Mouse (Mus musculus) 416B (cell line): ENCODE measurements around the gene Slamf7.

Experiments
- DNase-seq: peaks from one replicate; pipeline ENCODE4 v3.0.0; 2011; ENCODE audit warnings: low read depth

Gene Slamf7

DNA sequence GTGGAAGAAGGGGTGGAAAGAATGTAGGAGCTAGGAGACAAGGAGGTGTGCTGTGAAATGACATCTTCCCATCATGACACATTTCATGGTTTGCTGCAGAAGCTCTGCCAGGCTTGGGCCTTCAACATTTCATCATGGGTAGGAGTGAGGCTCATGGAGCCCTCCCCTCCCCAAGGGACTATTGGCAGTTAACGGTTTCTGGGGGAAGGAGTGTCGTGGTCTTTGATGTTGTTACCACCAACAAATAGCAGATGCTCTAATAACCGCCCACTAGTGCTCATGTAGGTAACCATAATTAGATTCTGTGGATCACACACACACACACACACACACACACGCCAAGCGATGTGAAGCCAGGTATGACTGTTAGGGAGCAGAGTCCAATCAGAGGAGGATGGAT, at the start of gene Slamf7:
Gene Slamf7, minus strand, starts transcription at position 302 of the 400 bp plus-strand sequence.
- DNase-seq: no peak

DNA sequence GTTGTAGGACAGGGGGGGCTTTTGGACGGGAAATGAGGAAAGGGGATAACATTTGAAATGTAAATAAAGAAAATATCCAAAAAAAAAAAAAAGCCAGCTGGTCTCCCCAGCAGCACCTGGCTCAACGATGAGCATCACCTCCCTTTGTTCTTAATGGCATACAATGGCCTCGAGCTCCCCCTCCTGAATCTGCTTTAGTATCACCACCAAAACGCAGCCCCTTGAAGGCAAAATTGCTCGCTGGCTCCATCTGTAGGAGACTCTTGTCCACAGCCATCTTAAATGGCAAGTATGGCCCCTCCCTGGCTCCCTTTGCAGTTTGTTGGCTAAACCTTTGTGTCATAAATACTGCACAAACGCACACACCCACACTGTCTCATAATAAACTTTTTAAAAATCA, 46.1 kb upstream of the Slamf7 start:
- peak; percentile 92 for DNase-seq

DNA sequence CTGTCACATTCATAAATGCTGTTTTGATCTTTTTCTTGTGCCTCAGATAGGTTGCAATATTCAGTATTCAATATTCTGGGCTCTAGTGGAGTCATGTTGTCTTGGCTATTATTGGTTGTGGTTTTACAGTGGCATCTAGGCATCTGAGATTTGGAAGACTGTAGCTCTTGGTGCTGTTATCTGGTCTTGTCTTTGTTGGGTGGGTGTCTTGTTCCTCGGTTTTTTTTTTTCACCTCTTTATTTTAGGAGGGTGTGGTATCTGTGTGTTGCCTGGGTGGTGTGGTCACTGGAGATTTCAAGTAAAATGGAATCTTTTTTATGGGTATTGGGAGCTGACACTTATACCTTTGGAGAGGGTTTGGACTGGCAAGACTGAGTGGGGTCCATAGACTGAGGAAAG, 41.1 kb upstream of the Slamf7 start:
- no peak for DNase-seq

DNA sequence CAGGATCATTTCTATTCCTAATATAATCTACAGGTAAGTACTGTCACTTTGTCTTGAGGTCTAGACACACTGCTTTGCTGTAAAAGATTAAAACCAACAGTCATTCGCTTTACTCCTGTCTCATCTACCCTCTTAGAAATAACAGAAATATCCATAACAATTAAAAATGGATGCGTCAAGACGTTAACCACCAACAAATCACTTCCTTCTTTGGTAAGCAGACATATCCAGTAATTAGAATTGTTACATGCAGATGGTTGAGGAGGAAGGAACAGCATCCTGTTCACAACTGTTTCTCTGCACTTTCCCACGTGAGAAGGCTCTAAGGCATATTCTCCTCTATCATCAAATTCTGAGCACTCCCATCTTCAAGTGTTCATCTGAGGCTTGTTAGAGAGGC, 34.5 kb upstream of the Slamf7 start:
- DNase-seq: peak; percentile 64

DNA sequence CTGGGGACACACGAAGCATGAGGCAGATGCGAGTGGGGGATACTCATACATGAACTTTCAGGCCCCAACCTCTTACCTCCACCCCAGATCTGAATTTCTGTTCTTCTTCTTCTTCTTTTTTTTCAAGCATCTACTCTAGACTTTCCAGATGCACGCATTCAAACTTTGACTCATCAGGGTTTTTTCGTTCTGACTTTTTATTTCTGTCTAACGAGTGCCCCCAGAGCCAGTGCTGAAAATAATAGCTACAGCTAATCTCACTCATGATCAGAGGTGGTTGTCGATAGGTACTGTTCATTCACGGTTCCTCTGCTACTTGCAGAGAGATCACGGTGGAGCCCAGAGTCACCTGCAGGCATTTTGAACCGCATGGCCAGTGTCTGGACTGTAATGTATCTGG, 32.1 kb upstream of the Slamf7 start:
- no peak for DNase-seq

DNA sequence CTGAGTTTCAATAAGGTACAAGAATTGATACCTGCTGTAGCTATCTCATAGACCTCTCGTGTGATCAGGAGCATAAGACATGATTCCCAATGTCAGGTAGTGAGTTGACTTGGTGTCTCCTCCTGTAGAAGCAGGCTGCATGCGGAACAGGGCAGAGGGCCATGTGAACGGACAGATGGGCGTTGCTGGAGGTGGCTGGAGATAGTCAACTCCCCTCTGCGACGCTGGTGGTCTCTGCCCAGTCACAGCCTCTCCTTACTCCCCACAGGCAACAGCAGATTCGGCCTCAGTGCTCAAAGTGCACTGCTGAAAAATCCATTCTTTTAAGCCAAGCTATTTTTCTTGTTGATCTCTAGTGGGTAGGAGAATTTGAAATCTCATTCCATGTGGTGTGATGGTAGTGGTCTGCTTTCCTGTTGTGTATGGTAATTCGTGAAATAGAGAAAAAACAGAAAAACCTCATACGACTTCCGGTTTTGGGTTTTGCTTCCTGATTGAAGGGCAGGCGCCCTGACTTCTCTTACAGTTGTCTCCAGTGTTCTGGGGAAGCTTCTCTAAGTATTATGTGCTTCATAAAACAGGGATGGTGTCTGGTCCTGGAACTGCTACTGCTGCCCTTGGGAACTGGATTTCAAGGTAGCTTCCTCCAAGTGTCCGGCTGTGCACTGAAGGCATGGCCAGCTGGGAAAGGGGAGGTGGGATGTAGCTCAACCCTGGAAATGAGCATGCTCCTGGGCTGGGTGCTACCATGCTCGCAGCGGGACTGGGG, 28.9 kb upstream of the Slamf7 start, which contains the start of gene Cd48:
Gene Cd48, plus strand, starts transcription at position 479 of the 769 bp plus-strand sequence.
- DNase-seq: peak; percentile 41

DNA sequence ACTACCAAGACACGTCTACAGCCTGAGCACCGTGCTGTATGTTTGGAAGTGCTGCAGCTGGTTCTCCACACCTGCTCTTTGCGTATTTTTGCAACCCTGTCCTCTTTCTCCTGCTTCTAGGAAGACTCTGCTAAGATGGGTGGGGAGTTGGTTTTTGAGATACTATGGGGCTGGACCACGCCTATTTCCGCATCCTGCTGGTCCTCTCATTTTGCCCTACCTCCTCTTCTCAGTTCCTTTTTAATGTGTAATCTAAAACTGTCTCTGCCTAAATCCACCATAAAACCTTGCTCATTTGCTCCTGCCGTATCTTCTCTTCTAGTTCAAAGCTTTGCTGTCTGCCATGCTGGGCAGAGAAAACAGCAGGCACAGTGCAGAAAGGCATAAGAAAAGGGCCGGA, 28.2 kb upstream of the Slamf7 start:
- DNase-seq: no peak

DNA sequence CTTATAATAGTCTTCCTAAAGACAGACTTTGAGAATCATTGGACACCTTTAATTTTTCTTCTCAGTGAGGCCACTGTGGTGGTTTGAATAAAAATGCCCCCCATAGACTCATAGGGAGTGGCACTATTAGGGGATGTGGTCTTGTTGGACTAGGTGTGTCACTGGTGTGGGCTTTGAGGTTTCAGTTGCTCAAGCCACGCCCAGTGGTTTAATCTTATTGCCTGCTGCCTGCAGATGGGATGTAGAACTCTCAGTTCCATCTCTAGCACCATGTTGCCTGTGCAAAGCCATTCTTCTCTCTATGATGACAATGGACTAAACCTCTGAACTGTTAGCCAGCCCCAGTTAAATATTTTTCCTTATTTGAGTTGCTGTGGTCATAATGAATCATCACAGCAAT, 24.9 kb upstream of the Slamf7 start:
- DNase-seq: peak; percentile 84

DNA sequence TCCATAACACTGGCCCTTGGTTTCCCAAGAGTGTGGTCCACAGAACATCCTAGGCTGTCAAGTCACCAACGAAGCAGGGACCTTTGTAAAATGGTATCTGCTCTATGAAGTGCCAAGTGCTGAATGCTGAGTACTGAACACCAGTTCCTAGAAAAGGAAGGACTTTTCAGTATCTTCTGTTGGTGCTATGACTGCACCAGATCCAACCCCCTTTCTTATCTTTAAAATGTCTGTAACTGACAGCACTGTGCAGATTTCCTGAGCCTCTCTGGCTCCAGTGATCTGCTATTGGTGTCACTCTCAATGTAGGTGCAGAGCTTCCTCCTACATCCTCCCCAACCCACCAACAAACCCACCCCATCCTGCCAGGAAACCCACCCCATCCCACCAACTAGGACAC, 21.6 kb upstream of the Slamf7 start:
- DNase-seq: peak; percentile 91

DNA sequence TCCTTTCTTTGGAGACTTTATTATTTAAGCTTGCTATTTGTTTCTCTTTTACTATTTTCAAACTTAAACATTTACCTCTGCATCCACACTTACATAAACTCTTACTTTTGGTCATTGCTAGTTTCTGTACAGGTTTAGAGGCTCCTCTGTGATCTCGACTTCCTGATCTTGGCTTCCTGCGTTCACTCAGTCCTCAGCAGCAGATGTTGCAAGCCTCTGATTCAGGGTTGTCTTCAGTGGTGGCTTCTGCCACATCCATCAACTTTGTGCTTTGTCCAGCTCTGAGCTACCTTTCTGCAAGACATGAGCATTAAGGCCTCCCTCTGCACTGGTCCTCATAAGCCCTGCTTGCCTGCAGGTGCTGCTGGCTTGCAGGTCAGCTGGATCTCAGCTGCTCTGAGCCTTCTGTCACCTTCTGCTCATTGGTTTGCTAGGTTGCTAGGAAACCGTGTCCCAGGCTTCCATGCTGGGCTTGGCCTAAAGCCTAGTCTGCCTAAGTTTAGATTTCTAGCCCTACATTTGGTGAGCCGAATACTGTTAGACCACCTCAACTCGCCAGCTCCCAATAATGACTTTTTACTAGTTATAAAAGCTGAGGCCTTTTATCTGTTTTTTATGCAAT, 20.1 kb upstream of the Slamf7 start:
- DNase-seq: peak; percentile 78

DNA sequence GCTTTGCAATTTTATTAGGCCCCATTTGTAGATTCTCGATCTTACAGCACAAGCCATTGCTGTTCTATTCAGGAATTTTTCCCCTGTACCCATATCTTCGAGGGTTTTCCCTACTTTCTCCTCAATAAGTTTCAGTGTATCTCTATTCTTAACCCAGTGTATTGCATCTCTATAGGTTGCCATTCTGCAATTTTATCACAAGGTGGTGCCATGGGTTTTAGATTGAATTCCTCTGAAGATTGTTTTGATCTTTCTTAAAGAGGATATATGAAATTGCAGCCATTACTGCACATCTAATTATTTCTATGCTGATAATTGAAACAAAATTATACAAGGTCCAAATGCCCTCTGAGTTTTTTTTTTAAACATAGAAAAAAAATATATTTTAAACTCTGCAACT, 19.6 kb upstream of the Slamf7 start:
- peak; percentile 70 for DNase-seq

DNA sequence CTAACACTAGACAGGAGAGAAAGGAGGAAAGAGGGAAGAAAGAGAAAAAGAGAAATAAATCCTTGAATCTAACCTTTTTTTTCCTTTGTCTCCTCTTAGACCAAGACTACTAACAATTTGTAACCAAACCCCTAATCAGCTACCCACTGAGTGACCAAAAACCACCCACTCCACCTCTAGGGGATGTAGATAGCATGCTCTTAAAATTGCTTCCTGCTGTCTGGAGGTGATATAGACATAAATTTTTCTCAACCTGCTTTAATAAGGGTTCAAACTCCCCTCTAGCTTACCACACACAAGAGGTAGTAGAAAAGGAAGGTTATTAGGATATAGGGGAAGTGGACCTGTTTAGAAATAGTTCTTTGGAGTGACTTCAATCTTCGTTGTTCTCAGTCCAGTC, 14.3 kb upstream of the Slamf7 start:
- DNase-seq: no peak

DNA sequence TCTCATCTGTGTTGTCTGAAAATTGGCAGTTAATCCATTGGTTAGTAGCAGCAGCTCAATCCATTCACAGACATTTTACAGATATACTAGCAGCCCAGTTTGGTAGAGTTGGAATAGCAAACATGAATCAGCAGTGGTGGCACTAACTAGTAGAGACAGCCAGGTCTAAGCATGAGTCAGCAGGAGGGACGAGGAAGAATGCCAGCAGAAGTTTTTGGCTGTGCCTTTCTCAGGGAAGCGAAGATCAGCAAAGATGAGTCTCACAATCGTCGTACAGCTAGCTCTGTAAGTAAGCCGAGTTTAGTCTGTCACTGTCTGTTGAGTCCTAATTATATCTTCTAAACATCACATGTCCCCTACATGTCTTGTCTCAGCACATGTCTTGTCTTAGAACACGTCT, 13.5 kb upstream of the Slamf7 start:
- DNase-seq: no peak

DNA sequence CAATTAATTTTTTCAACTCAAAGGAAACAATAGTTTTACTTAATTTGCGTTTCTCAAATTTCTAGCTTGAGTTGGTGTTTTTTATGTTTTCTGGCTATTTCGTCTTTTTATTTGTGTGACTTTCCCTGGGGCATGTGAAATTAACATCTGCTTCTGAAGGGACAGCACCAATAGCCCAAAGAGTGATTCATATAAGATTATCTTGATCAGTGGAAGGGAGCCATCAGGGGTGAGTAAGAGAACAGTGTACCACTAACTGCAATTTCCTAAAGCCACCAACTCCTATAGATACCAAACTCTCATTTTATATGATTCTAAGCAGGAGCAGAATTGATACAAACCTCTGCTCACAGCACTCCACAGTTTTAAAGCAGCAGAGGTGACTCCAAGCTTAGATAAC, 10.9 kb upstream of the Slamf7 start:
- peak; percentile 54 for DNase-seq

DNA sequence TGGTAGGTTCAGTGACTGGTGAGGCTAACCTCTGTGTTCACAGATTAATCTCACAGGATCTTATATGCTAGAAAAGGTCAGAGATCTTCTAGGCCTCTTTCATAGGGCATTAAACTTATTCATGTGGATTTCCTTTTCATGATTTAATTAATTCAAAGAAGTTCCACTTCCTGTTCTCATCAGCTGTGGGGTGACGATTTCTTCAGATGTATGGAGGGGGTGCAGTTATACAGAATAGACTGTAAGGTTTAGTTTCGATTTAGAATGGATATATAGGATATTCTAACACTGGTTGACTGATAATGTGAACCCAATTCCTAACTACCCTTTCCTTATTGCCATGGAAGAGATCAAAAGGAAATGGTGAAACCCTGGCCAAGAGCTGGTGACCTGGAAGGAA, 8.6 kb upstream of the Slamf7 start:
- no peak for DNase-seq

DNA sequence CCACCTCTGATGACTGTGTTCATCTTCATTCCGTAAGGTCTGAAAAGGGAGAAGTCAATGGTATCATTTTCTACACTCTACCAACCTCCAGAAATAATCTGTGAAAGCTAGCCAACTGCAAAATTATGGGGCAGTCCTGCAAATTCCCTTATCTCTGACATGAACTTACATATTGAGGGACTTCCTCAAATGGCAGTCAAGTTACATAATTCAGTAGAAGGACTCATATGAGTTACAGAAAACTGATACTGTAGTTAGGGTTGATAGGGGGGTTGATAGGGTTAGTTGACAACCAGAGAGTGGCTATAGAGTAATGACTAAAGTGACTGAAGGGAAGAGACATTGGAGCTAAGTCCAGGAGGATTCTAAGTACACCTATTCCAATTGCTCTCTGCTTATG, 7.6 kb upstream of the Slamf7 start:
- DNase-seq: peak; percentile 79

DNA sequence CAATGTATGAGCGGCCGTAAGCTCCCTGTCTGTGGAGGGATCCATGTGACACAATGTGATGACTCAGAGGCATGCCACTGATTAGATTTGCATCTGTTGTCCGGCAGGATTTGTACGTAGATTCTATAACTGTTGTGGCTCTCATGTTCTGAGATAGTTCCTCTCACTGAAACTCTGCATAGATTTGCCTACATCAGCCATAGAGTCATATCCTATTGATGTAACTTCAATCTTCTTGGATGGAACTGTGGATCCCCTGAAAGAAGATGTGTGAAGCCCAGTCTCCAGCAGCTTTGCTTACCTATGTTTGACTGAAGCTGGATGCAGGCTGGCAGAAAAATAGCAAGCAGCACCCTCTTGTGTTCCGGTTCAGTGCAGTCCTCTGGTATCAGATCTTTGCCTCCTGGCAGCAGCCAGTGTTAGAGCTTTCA, 5.7 kb upstream of the Slamf7 start:
- peak; percentile 85 for DNase-seq

DNA sequence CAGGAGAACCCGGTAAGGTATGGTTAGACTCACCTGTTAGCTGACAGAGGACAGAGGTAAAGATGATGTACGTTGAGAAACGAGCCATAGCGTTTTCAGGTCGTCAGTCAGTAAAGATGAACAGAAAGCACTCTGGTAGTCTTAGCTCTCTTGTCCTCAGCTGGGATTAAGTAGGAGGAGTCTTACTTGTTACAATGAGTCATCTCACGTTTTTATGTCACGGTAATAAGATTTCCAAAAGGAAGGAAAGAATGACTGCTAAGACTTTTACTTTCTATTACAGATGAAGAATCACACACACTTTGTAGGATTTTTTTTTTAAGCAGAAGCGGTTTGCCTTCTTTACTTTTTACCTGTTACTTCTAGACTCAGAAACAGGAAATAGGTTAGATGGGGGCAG, 4.0 kb downstream of the Slamf7 start:
- peak; percentile 62 for DNase-seq

DNA sequence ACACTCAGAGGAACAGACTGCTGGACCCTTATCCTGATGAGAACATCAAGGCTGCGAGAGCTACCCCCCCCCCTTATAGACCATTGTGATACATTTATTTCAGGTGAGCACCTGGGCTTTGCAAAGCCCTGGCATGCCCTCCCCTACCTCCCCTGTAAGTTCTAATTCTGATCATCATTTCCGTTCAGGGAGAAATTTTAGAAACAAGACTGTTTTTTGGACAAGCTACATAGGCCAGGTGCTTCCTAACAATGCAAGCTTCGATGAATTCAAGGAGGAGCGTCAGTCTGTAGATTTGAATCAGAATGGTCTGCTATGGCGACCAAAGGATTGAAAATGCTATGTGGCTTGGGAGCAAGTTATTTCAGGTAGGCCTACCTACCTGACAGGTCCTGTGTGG, 5.1 kb downstream of the Slamf7 start:
- DNase-seq: no peak

DNA sequence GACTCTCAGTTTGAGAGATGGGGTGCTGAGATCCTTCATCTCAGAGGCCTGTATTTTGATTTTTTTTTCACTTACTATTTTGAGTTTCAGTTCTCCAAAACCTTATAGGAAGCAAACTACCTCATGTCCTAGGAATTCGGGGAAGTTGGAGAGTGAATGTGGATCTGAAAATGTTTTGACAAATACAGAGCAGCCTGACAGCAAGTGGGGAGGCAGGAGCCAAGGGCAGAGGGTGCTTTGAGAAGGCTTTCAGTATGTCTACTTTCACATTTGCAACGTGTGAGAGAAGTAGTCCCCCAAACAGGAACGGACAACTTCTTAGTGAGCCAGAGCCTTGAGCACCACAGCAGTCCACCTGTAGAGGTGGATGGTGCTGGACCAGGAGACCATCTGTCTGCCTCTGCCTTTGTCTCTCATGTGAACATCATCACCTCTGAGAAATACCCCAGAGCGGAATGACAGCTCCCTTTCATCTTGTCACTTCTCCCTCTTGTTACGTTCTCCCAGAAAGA, 6.3 kb downstream of the Slamf7 start:
- DNase-seq: no peak

DNA sequence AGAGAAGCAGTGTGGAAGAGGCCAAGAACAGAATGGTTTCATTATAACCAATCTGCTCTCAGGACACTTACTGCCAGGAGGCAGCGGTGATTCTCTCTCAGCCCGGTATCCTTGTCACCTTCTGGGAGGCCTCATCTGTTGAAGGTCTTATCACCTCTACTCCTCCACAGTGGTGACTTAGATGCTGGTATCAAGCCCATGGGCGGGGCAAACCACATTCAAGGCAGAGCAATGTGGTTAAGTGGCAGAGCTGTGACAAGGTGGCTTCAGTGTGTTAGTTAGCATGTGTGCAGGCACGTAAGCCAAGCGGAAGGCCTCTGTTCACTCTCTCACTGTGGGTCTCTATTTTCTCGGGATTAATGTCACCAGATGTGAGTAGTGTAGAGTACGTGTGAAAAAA, 9.2 kb downstream of the Slamf7 start:
- DNase-seq: no peak

DNA sequence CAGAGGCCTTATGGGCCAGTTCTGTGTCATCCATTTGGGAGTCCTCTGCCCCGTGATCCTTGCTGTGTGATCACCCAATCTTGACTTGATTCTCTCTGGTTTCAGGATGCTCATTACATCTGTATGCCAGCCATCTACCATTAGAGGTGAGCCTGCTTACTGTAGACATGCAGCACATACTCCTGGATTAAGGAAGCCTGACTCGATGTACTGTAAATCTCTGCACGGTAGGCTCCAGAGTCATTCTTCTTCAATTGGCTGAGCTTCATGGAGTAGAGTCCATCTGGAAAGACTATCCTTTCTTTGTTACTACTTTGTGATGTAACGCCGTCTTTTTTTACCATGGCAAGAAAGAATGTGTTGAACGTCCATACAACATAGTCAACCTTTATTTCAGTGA, 12.0 kb downstream of the Slamf7 start:
- DNase-seq: no peak

DNA sequence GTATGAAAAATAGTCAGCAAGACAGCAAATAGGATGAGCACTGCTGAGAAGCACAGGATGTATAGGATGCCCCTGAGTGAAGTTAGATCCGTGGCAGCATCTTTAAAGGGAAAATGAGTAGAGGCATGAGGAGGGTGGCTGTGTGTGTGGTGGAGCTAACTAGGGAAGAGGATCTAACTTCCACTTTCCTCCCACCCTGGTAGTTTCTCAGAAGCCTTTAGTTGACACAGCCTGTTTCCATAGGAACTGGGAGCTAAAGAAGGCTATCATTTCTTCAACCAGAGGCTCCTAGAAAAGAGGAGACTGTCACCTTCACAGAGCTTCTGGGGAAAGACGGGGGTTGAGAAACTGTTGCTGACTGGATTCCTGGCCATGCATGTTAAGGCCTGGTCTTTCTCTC, 14.1 kb downstream of the Slamf7 start:
- DNase-seq: no peak

DNA sequence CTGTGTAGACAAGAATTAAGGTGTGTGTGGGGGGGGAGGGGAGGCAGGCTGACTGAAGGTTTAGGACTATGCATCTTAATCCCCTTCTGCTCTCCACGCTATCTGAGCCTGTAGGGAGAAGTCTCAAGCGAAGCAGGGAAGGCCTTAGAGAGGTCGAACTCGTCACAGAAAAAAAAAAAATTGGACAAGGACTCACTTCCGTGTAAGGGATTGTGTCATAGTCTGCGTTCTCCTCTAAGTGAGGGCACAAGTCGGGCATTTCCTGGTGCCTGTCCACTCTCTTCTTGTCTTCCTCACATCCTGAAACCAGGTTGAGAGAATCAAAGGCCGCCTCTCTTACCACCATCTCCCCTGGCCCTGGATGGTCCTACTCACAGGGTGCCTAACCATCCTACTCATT, 15.7 kb downstream of the Slamf7 start:
- DNase-seq: no peak
